Mouse (Mus musculus) left cerebral cortex, postnatal 14 days (tissue): ENCODE results near the gene Ccdc103. TPM values are rescaled to one million over a fixed set of nuclear protein-coding genes. Genes with fewer than 3 reads are reported as not detected.

ENCODE experiments used
- total RNA-seq, 2 experiments: library from RNA; stranded (reverse); gene quantifications; 2 replicates each; pipeline ENCODE4 v1.2.3; 2021

Gene Ccdc103
- total RNA-seq, 2 experiments from 2014 or later: 2.0 to 2.1 TPM

Other genes with a start within 250 kb of the Ccdc103 start
- gene Meioc, start 217.5 kb upstream of the Ccdc103 start, total RNA-seq: not detected
- gene Ccdc43, start 183.4 kb upstream of the Ccdc103 start, total RNA-seq: 10 to 100 TPM; 24.0 to 30.1 TPM
- 100 to 1,000 TPM; 117 to 129 TPM for gene Adam11, start 119.8 kb upstream of the Ccdc103 start, total RNA-seq
- 10 to 100 TPM; 12.9 to 13.0 TPM for gene Gjc1, start 61.5 kb upstream of the Ccdc103 start, total RNA-seq
- 1 to 10 TPM; 8.2 to 9.3 TPM for gene Higd1b, start 45.4 kb upstream of the Ccdc103 start, total RNA-seq
- 100 to 1,000 TPM; 111 to 113 TPM for gene Eftud2, start 219 bp upstream of the Ccdc103 start, total RNA-seq
- under 1 TPM; 0.22 to 0.36 TPM for gene Fam187a, start 4.0 kb downstream of the Ccdc103 start, total RNA-seq
- 100 to 1,000 TPM in 1 of 2 experiments, 10 to 100 TPM in 1; 96.5 to 141 TPM for gene Gfap, start 19.7 kb downstream of the Ccdc103 start, total RNA-seq
- under 1 TPM; 0.57 to 0.93 TPM for gene Kif18b, start 43.9 kb downstream of the Ccdc103 start, total RNA-seq
- gene C1ql1, start 65.5 kb downstream of the Ccdc103 start, total RNA-seq: 10 to 100 TPM; 20.7 to 25.2 TPM
- gene Nmt1, start 147.0 kb downstream of the Ccdc103 start, total RNA-seq: 100 to 1,000 TPM; 105 to 107 TPM
- gene Dcakd, start 147.1 kb downstream of the Ccdc103 start, total RNA-seq: 10 to 100 TPM; 90.2 to 93.2 TPM
- 10 to 100 TPM; 14.1 to 14.7 TPM for gene Plcd3, start 220.5 kb downstream of the Ccdc103 start, total RNA-seq
- gene Acbd4, start 220.5 kb downstream of the Ccdc103 start, total RNA-seq: 10 to 100 TPM; 71.3 to 71.5 TPM
- gene Hexim1, start 235.0 kb downstream of the Ccdc103 start, total RNA-seq: 10 to 100 TPM; 43.7 to 45.4 TPM